Mouse (Mus musculus) heart, embryonic 14.5 days (tissue): ENCODE data around the gene Rab3gap2. TPM values are rescaled to one million over a fixed set of nuclear protein-coding genes. Genes with fewer than 3 reads are reported as not detected.

Experiments
- ATAC-seq: fragments of 200-750 bp; cut with Nextera tagmentation; 2 replicates; pipeline ENCODE4 v1.8.0; 2017; ENCODE audit warnings: low read depth, moderate TSS enrichment; ENCODE audit not compliant: insufficient number of reproducible peaks, insufficient read depth, low FRiP score
- H3K27ac ChIP-seq, 2 experiments: fragments of 200-500 bp in 1 of 2; fragments of 300-500 bp in 1 of 2; sonication (generic) in 1 of 2; replicated peaks in 1 of 2; 2 replicates each; pipeline ENCODE4 v1.5.1; 2012 to 2014; ENCODE audit warnings: low read depth in 2 of 2, low read length in 2 of 2, control low read depth in 1 of 2, mild to moderate bottlenecking in 1 of 2, mixed read lengths in 1 of 2; ENCODE audit not compliant: control insufficient read depth in 1 of 2, insufficient read depth in 1 of 2
- H3K27me3 ChIP-seq: fragments of 300-500 bp; sonication (generic); 2 replicates; pipeline ENCODE4 v1.6.1; 2014; ENCODE audit warnings: mild to moderate bottlenecking, low read length, control low read depth; ENCODE audit not compliant: control insufficient read depth, insufficient read depth
- H3K36me3 ChIP-seq: fragments of 300-500 bp; sonication (generic); 2 replicates; pipeline ENCODE4 v1.6.1; 2014; ENCODE audit warnings: mild to moderate bottlenecking, control low read depth, low read length, mixed read lengths; ENCODE audit not compliant: control insufficient read depth, insufficient read depth
- H3K4me1 ChIP-seq, 2 experiments: fragments of 200-500 bp in 1 of 2; fragments of 300-500 bp in 1 of 2; sonication (generic) in 1 of 2; 2 replicates each; pipeline ENCODE4 v1.6.1; 2012 to 2014; ENCODE audit warnings: low read length in 2 of 2, control low read depth in 1 of 2, mixed read lengths in 1 of 2; ENCODE audit not compliant: control insufficient read depth in 2 of 2, insufficient read depth in 2 of 2
- H3K4me2 ChIP-seq: fragments of 300-500 bp; sonication (generic); 2 replicates; pipeline ENCODE4 v1.6.1; 2014; ENCODE audit warnings: mild to moderate bottlenecking, low read length
- H3K4me3 ChIP-seq, 2 experiments: fragments of 200-500 bp in 1 of 2; fragments of 300-500 bp in 1 of 2; sonication (generic) in 1 of 2; 2 replicates each; pipeline ENCODE4 v1.5.1; 2012 to 2014; ENCODE audit warnings: low read length in 2 of 2, mild to moderate bottlenecking in 2 of 2, control low read depth in 1 of 2, low read depth in 1 of 2, moderate library complexity in 1 of 2; ENCODE audit not compliant: control insufficient read depth in 1 of 2, insufficient read depth in 1 of 2
- H3K9ac ChIP-seq: fragments of 300-500 bp; sonication (generic); 2 replicates; pipeline ENCODE4 v1.6.1; 2014; ENCODE audit warnings: mild to moderate bottlenecking, low read length
- H3K9me3 ChIP-seq: fragments of 300-500 bp; sonication (generic); 2 replicates; pipeline ENCODE4 v1.6.1; 2016; ENCODE audit warnings: low read length, control low read depth; ENCODE audit not compliant: control insufficient read depth
- WGBS: fragments of 180-500 bp; shearing (Covaris S2); extraction: QIAGEN DNeasy Blood & Tissue Kit; methylation state at CpG from one replicate; pipeline ENCODE4 v1.1.7; 2014; 5-methylcytosine and 5-hydroxymethylcytosine counted together
- microRNA counts: library from miRNA; unstranded; fragments of <30 nt; microRNA quantifications from one replicate; lab custom pipeline; 2016
- microRNA-seq: library from miRNA; unstranded; fragments of <30 nt; microRNA quantifications from one replicate; pipeline ENCODE4, GENCODE M21; 2016
- polyA plus RNA-seq: library from polyadenylated mRNA; unstranded; fragments of >200 nt; fragmentation: Nextera tagmentation; extraction: Ambion mirVana; gene quantifications from 2 replicates; pipeline ENCODE4 v1.2.1, GENCODE M21; 2014

Rab3gap2 gene
- polyA plus RNA-seq, 1 experiment from 2014 or later = 17.8 TPM

- 0 out of 4 replicates have a peak overlapping the region, but pooled peaks of 1 of the 2 experiments have one; percentile 54 for H3K4me3 ChIP-seq
These were observed 127.4 kb downstream of the Rab3gap2 start for GRCm38 (mm10) chr1:185331364-185331763.

GRCm38 (mm10) chr1:185331983-185332430 is 128.1 kb downstream of the Rab3gap2 start, which contains the start of gene Bpnt1:
Bpnt1 (plus strand) TSS chr1:185332149.
- under 1% methylated on average over 32 of the region's 32 CpGs for WGBS
- Histone ChIP-seq H3K4me3 (peak within 1 kb of the TSS; percentile 54 to 77), H3K4me1 (peaks cover 4 to 15% of the 10 kb centered on the region in 2 experiments), H3K4me2 (peak within 1 kb of the TSS; percentile 73), H3K27ac (peak within 1 kb of the TSS; percentile 90), H3K9ac (peak within 1 kb of the TSS; percentile 77), H3K9me3 (no peaks in the 10 kb centered on the region), H3K36me3 (peaks cover 5% of the 10 kb centered on the region), H3K27me3 (no peaks in the 10 kb centered on the region)
- ATAC-seq = peak; percentile 75

More at GRCm38 (mm10) chr1:185331364-185331763, 127.4 kb downstream of the Rab3gap2 start:
- no peak for ATAC-seq
- Histone ChIP-seq H3K9me3 (no peaks in the 10 kb centered on the region), H3K9ac (peak overlapping the region; percentile 77; the same call in 1 of the 2 replicates), H3K4me2 (peak overlapping the region; percentile 73), H3K27ac (peak overlapping the region in 1 of 2 experiments; percentile 90; a peak in 1 of 4 replicates), H3K36me3 (peaks cover 11% of the 10 kb centered on the region), H3K27me3 (no peaks in the 10 kb centered on the region), H3K4me1 (peaks cover 4 to 15% of the 10 kb centered on the region in 2 experiments)
- 49% methylated on average over 5 of the region's 5 CpGs for WGBS

- Histone ChIP-seq H3K4me3 (no peak overlapping the region), H3K36me3 (peaks cover 3% of the 10 kb centered on the region; the same call in 1 of the 2 replicates), H3K4me2 (no peak overlapping the region), H3K27ac (no peak overlapping the region), H3K4me1 (peaks cover 8 to 10% of the 10 kb centered on the region in 2 experiments), H3K27me3 (no peaks in the 10 kb centered on the region), H3K9ac (no peak overlapping the region), H3K9me3 (no peaks in the 10 kb centered on the region)
- no peak for ATAC-seq
- 81% methylated on average over 5 of the region's 5 CpGs for WGBS
These were observed 129.7 kb downstream of the Rab3gap2 start for GRCm38 (mm10) chr1:185333651-185334050.

GRCm38 (mm10) chr1:185334136-185334535 is 130.2 kb downstream of the Rab3gap2 start:
- H3K27me3 ChIP-seq = no peaks in the 10 kb centered on the region
- no peak overlapping the region for H3K9ac ChIP-seq
- no peak for ATAC-seq
- no peak overlapping the region for H3K4me2 ChIP-seq
- WGBS = 75% methylated on average over 4 of the region's 4 CpGs
- no peaks in the 10 kb centered on the region for H3K9me3 ChIP-seq
- peaks cover 8 to 10% of the 10 kb centered on the region in 2 experiments for H3K4me1 ChIP-seq
- H3K27ac ChIP-seq = no peak overlapping the region
- no peak overlapping the region for H3K4me3 ChIP-seq
- H3K36me3 ChIP-seq = peaks cover 8% of the 10 kb centered on the region; the same call in 1 of the 2 replicates

- no peak overlapping the region for H3K4me2 ChIP-seq
- H3K27me3 ChIP-seq = no peaks in the 10 kb centered on the region
- no peak overlapping the region for H3K9ac ChIP-seq
- H3K36me3 ChIP-seq = peaks cover 13% of the 10 kb centered on the region; the same call in 1 of the 2 replicates
- ATAC-seq = no peak
- no peak overlapping the region for H3K4me3 ChIP-seq
- H3K9me3 ChIP-seq = no peaks in the 10 kb centered on the region
- 69% methylated on average over 6 of the region's 6 CpGs for WGBS
- no peak overlapping the region for H3K27ac ChIP-seq
- H3K4me1 ChIP-seq = peaks cover 6 to 10% of the 10 kb centered on the region in 2 experiments
These were observed 131.4 kb downstream of the Rab3gap2 start for GRCm38 (mm10) chr1:185335231-185335765.

MicroRNAs encoded within 50 kb of the gene (microRNA counts, 519-probe panel; counts per million panel counts)
- 322 counts per million, percentile 70 among the panel's probes with 10 or more counts for microRNA mmu-miR-194 (lab: Ali Mortazavi, UCI)
- 322 counts per million, percentile 70 among the panel's probes with 10 or more counts for microRNA mmu-miR-664 (lab: Ali Mortazavi, UCI)

Small RNAs within 50 kb of the gene (microRNA-seq; reads per million reads assigned to microRNA genes)
- 58.4 reads per million, percentile 44 among the genes with 10 or more reads in this experiment for gene Mir194-1
- gene Mir215 = 401 reads per million, percentile 69 among the genes with 10 or more reads in this experiment
- 24.9 reads per million, percentile 34 among the genes with 10 or more reads in this experiment for gene Mir664

Other genes with a start within 250 kb of the Rab3gap2 start
- 2.2 TPM in 2 replicates for gene Mark1, start 204.5 kb upstream of the Rab3gap2 start, polyA plus RNA-seq
- gene Iars2, start 125.3 kb downstream of the Rab3gap2 start, polyA plus RNA-seq = 43.9 and 46.6 TPM in 2 replicates
- 24.1 and 25.4 TPM in 2 replicates for gene Bpnt1, start 128.0 kb downstream of the Rab3gap2 start, polyA plus RNA-seq
- gene Eprs, start 158.9 kb downstream of the Rab3gap2 start, polyA plus RNA-seq = 103 TPM in 2 replicates